Mouse (Mus musculus) spleen, adult 12 weeks (tissue): ENCODE measurements around the gene Acaa1b.
A peak's percentile ranks its signal among the peaks of the same experiment; 100 is the strongest.

Source experiments
- DNase-seq: peaks from one replicate; pipeline ENCODE4 v3.0.0; 2022; ENCODE audit warnings: low spot score

The Acaa1b gene

DNA sequence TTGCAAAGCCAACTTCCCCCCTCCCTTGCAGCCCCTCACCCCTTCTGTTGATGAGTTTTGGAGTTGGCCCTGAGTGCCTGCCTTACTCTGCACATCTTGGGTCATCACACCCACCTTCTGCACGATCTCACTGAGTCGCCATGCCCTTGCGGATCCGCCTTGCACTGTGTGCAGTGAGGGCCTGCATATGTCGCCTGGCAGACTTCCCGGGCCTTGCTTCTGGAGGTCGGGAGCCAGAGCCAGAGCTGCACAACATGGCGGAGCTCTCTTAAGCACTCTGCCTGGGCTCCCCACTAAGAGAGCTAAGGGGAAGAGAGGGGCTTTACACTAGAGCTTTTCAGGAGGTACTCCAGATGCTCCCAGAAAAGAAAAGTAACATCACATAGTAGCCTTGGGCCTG is 12.2 kb downstream of the Acaa1b start:
- no peak for DNase-seq

GRCm38 (mm10) chr9:119143372-119143771 is 13.5 kb downstream of the Acaa1b start:
- DNase-seq: no peak

- no peak for DNase-seq
Measured at GRCm38 (mm10) chr9:119142066-119142465, 14.8 kb downstream of the Acaa1b start.

GRCm38 (mm10) chr9:119138836-119139235 is 18.1 kb downstream of the Acaa1b start:
- DNase-seq: no peak

GRCm38 (mm10) chr9:119130692-119131091 is 26.2 kb downstream of the Acaa1b start:
- DNase-seq: no peak

GRCm38 (mm10) chr9:119128436-119129181 is 28.3 kb downstream of the Acaa1b start:
- no peak for DNase-seq

- DNase-seq: no peak
Measured at GRCm38 (mm10) chr9:119122596-119123369, 34.1 kb downstream of the Acaa1b start.

- no peak for DNase-seq
Measured at GRCm38 (mm10) chr9:119120168-119120560, 36.7 kb downstream of the Acaa1b start.

DNA sequence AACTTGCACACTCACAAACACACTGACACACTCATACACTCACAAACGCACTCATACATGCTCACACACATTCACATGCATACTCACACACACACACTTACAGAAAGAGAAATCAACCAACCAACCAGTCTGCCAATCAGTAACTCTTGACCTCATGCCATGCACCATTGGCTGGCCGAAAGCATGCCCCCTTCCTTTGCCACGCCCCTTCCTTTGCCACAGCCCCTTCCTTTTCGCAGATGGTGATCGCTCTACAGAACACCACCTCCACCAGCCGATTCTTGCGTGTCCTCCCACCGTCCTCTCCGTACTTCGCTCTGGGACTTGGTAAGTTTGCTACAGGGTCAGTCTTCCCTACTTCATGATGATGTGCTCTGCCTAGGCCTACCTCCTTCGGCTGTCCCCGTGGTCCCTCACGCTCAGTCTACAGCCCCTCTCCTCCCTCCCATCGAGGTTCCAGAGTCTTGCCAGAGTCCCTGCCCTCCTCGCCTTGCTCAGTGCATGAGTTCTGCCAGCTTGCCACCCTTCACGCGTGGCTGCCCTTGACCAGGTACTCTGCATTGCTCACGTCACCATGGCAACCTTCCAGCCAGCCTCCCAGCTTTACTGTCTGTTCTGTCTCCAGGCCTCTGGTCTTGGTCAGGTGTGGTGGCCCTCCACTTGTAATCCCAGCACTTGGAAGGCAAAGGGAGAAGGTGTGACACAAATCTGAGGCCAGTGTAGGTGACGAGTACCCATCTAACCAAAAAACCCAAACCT is 37.3 kb downstream of the Acaa1b start:
- DNase-seq: no peak

GRCm38 (mm10) chr9:119114911-119115310 is 42.0 kb downstream of the Acaa1b start:
- DNase-seq: no peak

DNA sequence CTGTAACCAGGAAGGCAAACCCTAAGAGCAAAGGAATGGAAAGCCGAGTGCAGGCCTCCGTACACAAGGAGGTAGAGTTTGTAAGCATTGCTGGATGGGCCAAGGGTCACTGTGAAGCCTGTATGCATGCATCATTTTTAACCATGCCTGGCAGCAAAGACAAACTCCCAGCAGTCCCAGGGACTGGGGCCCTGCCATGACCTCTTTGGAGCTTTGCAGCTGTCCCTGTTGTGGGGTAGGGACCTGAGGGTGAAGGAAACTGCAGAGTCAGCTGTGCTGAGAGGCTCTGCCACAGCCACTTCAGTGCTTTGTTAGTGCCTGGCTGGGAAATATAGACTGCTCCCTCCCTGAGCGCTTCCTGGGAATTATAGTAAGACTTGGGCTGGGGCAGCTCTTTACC is 46.3 kb downstream of the Acaa1b start:
- DNase-seq: no peak

- DNase-seq: no peak
Measured at GRCm38 (mm10) chr9:119109685-119110353, 47.1 kb downstream of the Acaa1b start.

DNA sequence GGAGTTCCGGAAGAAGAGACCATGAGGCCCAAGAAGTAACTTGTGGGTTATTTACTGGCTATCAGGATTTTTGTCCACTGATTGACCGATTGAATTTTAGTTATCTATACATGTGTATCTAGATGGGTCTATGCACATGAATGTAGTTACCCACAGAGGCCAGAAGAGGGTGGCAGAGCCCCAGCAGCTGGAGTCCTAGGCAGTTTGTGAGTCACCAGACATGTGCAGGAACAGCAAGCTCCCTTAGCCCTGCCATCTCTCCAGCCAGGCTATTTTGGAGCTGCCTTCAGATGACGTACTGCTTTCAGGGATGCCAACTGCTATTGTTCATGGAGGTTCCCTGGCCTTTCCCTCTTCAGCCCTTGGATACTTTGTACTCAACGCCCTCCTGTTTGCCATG is 49.3 kb downstream of the Acaa1b start:
- no peak for DNase-seq

GRCm38 (mm10) chr9:119102783-119103113 is 54.1 kb downstream of the Acaa1b start:
- DNase-seq: no peak

GRCm38 (mm10) chr9:119101992-119102782 is 54.7 kb downstream of the Acaa1b start, which contains the start of gene Dlec1:
Dlec1 (plus strand) TSS chr9:119102478.
- DNase-seq: peak; percentile 21

DNA sequence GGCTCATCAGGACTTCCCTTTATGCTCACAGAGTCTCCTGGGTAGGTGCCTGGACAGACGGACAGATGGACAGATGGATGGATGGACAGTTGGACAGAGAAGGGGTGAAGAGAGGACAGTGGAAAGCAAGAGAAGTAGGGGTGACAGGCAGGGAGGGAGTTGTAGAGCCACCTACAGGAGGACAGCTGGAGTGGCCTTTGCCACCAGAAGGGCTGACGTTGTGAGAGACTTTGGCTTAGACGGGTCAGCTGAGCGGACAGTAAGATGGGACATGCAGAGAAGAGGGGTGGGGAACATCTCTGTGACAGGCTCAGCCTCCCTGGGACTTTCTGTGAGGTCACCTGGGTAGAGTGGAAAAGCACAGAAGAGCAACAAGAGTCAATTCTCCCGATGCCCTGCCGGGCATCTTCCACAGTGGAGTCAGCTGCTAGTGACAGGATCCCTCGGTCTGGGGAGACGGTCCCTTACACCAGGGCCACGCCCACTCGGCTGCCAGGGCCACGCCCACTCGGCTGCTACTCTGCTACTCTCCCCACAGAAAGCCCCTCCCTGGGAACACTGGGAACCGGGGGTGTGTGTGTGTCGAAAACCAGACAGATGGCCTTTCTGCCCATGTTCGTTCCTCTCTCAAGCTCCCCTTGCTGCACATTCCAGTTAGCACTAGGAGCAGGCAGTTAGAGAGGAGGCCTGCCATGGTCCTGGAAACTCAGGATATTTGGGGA is 56.6 kb downstream of the Acaa1b start:
- DNase-seq: no peak
